Mouse (Mus musculus) mouse trophoblast stem cell (cell line): ENCODE results near the gene Grin2b.

Experiments used
- in situ Hi-C, 2 experiments: fragments of 300-500 bp; cut with MseI, MboI; formaldehyde crosslinking; loops; 2 replicates in 1 of 2; 3 replicates in 1 of 2; pipeline ENCODE4 v1.15.1; 2025

Gene Grin2b

DNA sequence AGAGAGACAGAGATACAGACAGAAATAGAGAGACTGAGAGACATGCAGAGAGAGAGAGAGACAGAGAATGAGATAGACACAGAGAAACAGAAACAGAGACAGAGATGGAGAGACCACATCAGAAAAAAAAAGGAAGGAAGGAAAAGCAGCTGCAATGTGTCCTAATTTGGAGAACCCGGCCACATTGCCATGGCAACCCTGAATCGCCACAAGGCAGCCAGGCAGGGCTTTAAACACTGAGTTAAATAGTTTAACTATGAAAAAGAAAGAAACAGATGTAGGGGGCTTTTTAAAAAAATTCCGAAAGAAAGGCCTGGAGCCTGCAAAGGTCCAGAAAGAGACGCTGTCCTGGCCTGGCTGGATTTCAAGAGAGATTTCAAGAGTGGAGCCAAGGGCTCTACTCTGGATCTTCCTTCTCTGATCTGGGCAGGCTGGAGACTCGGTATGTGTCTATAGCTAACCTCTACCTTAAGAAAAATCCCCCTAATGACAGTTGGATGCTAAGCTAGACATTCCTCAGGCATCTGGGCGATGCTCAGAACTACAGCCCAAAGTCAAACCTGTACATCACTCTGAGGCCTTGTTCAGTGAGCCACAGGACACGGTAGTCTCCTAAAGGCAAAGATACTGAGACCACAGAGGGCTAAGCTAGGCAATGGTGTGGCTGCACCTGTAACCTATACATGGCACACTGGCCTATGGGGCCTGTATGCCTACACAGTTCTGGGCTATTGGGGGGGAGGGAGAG lies 162.8 kb downstream of the Grin2b start:
- in situ Hi-C loops: no loop called here

DNA sequence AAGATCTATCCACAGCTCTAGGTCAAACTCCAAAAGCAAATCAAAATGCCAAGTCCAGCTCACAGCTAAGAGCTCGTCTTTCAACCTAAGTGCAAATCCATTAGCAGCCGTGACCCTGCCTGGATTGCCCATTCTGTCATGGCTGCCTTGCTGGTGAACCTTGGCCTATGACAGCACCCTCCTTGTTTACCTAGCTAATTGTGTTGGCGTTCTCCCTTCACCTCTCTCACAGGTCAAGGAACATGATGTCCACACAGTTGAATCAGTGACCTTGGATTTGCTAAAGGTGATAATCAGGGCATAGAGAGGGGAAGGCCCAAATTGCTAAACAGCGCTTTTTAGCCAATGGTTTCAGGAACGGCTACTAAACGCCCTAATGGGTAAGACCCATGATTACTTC lies 165.2 kb downstream of the Grin2b start:
- in situ Hi-C loops: no loop called here

DNA sequence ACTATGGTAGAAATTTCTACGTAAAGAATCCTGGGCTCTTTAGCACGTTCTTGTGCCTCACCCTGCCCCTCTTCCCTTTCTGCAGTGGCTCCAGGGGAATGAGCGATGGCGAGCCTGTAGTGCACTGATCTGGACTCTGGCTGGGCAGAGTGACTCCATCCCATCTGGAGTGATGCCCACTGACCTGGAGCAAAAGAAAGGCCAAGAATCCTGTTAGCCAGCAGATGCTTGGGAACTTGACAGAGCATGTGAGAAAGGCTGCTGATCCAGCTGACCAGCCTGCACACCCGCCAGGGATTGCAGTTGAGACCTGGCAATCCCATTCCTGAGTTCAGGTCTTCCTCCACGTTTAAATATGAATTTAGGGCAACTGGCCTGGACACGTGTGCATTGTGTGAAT lies 178.6 kb downstream of the Grin2b start:
- in situ Hi-C loops: no loop called here

DNA sequence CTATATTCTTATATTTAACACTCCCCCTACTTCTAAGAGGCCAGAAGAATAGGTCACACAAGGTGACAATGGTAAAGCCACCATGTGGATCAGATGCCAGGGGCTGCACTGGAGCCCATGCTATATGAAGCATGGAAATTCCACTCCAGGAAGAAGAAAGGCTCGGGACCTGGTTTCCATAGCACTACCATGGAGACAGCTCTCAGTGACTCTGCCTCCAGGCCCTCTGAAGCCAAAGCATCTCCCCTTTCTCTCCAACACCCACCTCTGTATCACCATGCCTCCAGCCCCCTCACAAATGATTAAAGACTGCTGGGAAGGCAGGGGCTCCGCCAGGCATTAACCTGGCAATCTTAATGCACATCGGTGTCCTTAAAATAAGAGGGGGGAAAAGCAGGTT lies 179.4 kb downstream of the Grin2b start:
- in situ Hi-C loops: no loop called here

DNA sequence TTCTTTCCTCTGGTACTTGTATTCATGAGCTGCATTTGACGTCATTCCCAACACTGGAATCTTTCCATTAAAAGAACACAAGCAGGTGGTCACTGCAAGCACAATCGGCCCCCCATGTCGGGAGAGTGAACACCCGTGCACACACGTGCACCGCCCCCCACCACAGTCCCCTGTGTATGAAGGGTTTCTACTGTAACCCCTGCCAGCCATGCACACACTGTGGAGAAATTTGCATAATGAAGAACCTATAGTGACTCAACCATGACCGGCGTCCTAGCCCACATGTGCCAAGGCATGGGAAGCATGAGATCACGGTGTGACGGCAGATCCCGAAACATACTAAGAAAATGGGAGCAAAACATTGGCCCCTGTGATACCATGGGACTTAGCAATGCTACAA lies 179.9 kb downstream of the Grin2b start:
- in situ Hi-C loops: no loop called here

DNA sequence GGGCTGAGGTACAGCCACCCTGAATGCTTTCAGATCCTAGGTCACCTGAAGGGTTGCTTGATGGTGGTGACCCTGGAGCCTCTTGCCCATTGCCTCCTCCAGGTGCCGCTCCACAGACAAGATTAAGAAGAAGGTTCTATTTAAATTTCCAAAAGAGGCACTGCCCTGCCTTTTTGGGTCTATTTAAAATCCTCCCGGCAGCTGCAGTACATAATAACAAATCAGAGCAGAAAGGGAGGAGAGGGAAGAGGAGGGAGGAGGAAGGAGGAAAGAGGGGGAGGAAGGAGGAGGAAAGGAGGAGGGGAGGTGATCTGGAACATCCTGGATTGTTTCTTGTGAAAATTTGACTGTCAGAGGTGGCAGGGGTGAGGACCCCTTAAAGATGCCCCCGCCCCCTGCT lies 197.2 kb downstream of the Grin2b start:
- in situ Hi-C loops: no loop called here

DNA sequence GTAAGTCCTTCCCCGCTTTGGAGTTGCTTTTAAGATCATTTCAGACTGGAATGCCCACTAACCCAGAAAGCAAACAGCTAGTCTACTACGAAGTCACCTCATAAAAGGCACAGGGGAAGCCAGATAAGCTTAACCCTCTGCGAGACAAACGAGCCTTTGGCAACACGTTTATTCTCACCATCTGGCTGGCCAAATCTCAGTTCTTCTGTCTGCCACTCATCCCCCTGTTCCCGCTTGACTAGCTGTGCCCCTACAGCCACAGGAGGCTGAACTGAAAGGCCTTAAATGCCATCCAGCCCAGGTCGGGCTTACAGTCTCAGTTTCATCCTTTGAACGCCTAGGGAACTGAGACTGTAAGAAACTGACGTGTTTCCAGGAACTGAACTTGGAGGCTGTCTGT lies 200.8 kb downstream of the Grin2b start:
- in situ Hi-C loops: no loop called here

DNA sequence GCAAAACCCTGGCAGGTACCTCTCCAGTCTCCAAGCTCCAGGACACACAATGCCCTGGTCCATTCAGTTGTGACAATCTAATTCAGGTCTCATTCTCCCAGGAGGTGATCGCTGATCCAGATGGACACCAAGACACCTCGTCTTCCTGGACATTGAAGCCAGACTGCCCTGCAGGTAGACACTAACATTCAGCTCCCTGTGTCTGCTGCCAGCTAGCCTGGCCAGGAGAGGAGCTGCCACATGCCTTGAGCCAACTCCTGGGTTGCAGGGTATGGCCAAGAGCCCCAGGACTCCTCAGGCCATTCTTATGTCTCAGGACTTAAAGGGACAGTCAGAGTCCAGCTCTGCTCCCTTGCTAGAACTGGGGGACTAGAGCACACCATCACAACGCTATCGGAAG lies 201.8 kb downstream of the Grin2b start:
- in situ Hi-C loops: no loop called here

DNA sequence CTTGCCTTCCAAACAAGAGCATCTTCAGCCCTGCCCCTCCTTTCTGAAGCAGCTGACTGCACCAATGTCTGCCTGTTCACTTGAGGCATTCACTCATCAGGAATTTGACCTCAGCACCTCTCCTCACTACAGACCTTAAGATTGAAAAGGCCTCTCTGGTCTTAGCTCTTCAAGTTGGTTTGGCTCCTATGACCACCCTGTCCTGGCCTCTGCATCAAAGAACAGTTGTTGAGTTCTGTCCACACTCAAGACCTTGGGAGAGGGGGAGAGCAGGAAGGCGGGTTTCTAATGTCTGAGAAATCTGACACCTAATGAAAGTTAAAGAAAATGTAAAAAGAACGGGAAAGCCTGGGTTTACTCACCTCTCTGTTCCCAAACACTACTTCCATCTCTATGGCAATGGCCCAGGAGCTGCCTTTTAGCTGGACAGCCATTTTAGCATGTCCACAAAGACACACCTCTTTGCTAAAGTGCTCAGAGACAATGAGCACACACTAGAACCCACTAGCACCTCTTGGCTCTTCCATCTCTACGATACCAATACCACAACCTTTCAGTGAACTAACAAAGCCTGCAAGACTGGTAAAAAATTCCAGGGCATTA lies 202.5 kb downstream of the Grin2b start:
- in situ Hi-C loops: no loop called here

DNA sequence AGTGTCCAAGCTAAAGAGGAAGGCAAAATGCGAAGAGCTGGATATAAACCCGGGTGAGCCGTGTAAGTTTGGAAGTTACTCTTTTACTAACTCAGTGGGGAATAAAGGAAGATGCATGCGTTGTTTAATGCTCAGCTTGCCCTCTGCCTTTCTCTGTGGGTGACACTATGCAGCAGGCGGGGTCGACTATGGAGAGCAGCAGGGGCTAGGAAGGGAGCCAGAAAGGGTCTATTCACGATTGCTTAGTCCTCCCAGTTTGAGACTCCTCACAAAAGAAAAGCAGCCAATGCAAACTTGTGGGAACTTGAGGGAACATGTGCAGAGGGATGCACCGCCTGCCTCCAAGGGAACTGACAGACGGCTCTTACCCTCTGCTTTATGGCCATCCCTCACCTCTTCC lies 211.5 kb downstream of the Grin2b start:
- in situ Hi-C loops: no loop called here

DNA sequence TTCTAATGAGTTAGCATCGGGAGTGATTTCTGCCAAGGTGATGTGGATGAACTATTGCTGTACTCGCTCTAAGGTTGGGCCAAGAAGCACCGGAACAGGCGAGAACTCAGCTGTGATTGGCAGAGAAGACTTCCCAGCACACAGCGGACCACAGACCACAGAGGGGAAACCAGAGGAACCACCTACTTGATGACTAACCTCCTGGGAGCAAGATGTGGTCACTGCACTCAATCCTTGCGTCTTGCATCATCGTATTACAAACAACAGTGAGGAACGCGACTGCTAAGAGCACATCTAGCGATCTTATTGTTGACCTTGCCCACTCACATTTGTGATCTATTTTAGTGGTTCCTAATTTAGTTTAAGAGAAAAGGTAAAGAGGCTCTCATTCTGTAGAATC lies 213.7 kb downstream of the Grin2b start:
- in situ Hi-C loops: no loop called here

DNA sequence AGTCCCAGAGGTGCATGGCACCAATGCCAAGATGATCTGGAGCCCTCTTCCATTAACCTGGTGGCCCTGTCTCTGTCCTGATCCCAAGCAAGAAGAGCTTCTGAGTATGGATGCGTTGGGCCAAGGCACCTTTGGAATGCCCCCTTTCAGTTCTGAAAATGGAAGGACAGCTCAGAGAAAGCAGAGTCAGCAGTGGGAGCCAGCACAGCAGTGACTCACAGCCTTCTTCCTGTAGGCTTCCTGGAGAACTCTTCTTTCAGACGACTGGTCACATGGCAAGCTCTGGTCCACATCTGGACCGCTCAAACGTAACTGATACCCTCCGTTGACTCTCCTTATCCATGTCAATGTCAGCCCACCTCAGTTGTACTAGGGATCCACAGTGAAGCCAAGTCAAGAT lies 221.6 kb downstream of the Grin2b start:
- in situ Hi-C loops: no loop called here

DNA sequence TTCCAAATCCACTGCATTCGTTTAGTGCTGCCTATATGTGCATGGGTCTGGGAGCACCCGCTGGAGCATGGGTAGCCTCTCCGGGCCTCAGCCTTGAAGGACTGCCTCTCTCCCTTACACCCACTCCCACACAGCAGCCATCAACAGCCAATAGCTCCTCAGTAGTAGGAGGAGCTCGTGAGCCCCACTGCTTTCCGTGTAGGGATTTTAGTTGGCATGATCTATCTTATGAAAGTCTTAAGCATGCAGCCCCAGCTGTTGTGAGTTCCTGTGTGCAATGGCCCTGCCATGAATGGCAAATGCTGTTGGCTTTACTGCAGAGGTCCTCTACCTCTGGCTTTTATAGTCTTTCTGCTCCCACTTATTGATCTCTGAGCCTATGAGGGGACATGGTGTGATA lies 227.8 kb downstream of the Grin2b start:
- in situ Hi-C loops: no loop called here

DNA sequence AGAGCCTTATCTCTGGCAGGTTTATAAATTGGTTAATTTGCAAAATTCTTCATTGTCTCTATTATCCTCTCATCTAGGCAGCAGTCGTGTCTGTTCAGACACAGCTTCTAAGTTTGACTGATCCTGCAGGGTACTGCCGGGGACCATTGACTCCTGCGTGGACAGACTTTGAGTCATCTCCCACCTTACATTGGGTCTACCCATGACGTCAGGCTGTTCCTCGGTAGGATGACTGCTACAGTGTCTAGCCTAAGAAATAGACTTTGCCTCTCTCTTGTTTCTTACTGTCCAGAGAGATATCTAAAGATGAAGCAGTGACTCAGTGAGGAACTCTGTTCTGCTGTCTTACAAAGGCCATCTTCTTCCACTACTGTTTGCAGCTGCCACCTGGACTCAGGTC lies 229.0 kb downstream of the Grin2b start:
- in situ Hi-C loops: no loop called here

DNA sequence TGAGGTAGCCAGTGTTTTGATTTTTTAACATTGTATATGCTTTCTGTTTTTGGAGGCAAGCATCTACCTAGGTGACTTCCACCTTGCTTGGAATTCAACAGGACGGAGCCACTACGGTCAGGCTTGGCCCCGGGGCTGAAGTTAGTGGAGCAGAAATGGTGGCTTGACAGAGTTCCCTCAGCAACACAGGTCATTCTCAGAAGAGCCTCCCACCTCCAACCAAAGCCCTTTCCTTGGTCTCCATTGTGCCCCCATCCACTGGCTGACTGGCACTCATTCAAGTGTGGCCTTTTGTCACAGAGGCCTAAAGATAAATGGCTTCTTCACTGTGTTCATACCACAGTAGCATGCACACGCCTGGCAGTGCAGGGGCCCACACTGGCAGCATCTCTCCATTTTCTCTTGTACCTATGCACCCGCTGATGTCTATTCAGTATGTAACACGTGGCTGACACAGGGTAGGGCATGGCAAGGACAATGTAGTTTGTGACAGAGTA lies 230.1 kb downstream of the Grin2b start:
- in situ Hi-C loops: no loop called here

DNA sequence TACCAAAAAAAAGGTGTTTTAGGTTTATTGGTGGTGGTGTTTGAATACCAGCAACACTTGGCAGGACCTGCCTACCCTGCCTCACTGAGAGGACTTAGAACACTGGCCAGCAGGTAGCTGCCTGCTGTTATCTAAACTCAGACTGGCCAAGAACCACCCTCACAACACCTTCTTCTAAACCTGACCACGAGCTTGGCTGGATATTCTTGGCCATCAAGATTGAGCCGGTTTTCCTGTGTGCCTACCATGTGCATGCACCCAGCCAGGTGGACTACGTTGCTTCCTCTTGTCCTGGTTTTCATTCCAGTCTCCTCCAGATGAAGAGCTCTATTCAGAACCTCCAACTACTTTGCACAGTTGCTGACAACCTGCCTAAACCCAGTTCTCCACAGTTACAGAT lies 240.4 kb downstream of the Grin2b start:
- in situ Hi-C loops: no loop called here

DNA sequence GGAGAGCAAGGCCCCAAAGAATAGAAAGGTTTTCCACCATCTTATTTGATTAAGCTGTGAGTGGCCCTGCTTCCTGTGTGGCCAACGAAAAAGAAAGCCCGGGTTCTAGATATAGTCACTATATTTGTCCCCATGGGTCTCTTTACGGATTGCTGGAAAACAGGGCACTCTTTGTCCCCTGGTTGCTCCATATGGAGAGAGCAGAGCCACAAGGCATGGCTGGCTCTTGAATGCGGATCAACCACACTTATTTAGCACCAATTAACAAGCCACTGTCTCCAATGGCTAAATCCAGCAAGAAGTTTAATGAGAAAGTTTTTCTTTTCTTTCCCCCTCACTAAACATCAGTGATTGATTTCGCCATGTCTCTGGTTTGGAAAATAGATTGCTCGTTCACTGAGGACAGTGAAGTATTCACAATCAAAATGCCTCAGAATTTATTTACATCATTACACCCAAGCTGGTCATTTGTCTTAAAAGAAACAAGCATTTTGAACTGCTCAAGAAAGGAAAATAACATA lies 240.9 kb downstream of the Grin2b start:
- in situ Hi-C loops: no loop called here

DNA sequence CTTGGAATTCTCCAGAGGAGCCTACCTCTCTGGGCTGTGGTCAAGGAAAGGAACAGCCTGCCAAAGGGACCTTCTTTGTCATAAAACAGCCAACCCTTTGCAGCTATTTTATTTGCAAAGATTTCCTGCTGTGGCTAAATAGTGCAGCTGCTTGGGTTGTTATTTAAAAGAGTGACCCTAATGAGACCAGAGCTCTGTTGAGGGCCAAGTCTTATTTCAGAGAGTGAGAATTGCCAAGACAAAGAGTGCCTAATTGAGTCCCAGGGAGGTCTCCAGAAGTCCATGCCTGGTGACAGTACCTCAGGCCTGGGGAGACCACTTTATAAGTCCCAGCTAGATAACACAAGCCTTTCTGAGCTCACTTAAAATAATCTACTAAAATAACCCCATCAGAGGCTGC lies 255.6 kb downstream of the Grin2b start:
- in situ Hi-C loops: loop anchor here in 1 of 2 experiments (25.0 kb wide), 1 partner anchor 445 kb away; no protein-coding TSS in a partner anchor

DNA sequence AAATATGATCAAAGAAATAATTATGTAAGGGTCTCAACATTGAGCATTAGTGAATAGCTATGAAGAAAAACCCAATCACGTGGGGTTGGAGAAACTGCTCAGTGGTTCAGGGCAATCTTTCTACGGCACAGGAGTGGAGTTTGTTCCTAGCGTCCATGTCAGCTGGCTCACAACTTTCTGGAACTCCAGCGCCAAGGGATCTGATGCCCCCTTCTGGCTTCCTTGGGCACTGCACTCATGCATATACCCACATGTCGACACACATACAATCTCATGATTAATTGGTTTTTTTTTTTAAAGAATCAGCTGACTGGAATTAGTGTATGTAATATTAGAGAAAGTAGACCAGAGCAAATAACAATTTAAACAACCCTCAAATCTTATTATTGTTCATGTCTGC lies 258.7 kb downstream of the Grin2b start:
- in situ Hi-C loops: loop anchor here in 1 of 2 experiments (25.0 kb wide), 1 partner anchor 448 kb away; no protein-coding TSS in a partner anchor

DNA sequence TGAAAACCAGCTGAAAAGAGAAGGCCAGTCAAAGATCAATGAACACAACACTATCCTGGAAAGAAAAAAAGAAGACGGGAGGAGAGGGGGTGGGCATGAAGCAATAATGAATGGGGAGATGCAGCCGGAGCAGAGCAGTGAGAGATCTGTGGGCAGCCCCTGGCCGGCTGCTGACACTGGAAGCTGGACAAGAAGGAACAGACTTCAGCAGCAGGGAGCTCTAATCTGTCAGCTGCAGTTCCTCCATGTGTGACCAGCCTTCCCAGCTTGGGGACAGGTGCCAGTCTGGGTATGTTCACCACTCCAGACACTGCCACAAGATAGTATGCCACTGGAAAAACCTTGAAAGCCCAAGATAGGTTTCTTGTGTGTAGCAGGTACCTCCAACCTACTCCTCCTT lies 261.2 kb downstream of the Grin2b start:
- in situ Hi-C loops: loop anchor here in 1 of 2 experiments (25.0 kb wide), 1 partner anchor 450 kb away; no protein-coding TSS in a partner anchor

DNA sequence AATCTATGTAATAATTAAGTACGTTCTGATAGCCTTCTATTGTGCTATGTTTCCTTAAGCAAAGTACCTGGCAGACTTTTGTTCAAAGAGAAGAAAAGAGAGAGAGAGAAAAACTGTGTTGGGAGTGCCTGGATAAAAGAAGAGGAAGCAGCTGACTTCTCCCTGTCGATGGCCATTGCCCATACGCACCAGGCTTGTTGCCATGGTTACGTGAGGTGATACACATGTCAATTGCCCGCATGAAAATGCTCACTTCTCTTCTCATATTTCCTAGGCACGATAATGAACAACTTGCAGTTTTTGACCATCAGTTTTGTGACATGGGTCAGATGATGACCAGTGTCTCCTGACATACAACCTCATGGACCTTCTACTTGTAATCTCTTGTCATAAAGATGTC lies 262.2 kb downstream of the Grin2b start:
- in situ Hi-C loops: loop anchor here in 1 of 2 experiments (25.0 kb wide), 1 partner anchor 451 kb away; no protein-coding TSS in a partner anchor

DNA sequence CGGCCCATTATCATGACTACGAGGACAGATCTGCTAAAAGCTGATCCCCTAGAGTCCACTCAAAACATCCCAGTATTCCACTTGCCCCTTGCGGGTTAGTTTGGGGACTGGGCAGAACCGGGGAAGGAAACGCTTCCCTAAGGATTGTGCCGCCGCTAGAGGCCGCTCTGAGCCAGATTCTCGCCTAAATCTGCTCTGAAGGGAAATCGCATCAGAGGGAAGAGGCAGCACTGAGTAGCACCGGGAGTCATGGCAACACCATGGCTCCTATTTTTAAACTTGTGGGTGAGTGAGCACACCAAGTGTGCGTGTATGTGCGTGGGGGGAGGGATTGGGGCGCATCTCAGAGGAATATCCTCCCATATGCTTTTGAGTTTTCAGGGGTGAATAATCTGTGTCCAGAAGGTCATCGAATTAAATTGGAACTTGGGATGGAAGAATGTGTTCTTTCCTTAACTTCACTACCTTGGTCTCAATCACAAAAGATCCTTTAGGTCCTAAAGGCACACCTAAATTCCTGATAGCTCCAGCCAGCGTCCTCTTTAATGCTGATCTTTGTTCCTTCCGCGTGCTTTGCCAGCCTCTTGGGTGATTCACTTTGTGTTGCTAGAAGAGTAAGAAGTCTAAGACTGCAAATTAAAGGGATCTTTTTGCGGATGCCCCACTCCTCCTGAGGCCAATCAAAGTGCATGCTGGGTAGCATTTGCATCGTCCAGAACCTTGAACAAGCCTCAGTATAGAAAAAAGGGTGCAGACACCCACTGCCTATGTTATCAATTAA lies 265.6 kb downstream of the Grin2b start:
- in situ Hi-C loops: loop anchor here in 1 of 2 experiments (25.0 kb wide), 1 partner anchor 455 kb away; no protein-coding TSS in a partner anchor
